Mouse (Mus musculus) adrenal gland (tissue): Measurements from ENCODE around the gene Mrpl52.

Experiments used
- intact Hi-C: fragments of 180-260 bp; cut with DNase I; formaldehyde crosslinking; loops from one replicate; pipeline ENCODE4 v1.15.1; 2025
- long read RNA-seq, 2 experiments: library from polyadenylated mRNA; unstranded; transcript quantifications; one replicate each; pipeline ENCODE4 v2.0.0; 2020; ENCODE audit warnings: borderline replicate concordance in 1 of 2; ENCODE audit not compliant: insufficient replicate concordance in 1 of 2

Gene Mrpl52
- long read RNA-seq, experiment 1, transcript Mrpl52-201 (5 exons, 418 nt), result major isoform, 184 of 201 reads
- long read RNA-seq, experiment 1, transcript Mrpl52-204 (4 exons, 463 nt), result minor isoform, 5 of 201 reads
- long read RNA-seq, experiment 1, partial matches to known transcripts, result 2 of 201 reads
- long read RNA-seq, experiment 1, other reads (novel, unspliced or antisense), result 4 of 201 reads
- long read RNA-seq, experiment 2, transcript Mrpl52-204 (4 exons, 463 nt), result minor isoform, 9 of 218 reads
- long read RNA-seq, experiment 2, transcript Mrpl52-201 (5 exons, 418 nt), result major isoform, 197 of 218 reads
- long read RNA-seq, experiment 2, partial matches to known transcripts, result 6 of 218 reads
- long read RNA-seq, experiment 2, other reads (novel, unspliced or antisense), result 3 of 218 reads

DNA sequence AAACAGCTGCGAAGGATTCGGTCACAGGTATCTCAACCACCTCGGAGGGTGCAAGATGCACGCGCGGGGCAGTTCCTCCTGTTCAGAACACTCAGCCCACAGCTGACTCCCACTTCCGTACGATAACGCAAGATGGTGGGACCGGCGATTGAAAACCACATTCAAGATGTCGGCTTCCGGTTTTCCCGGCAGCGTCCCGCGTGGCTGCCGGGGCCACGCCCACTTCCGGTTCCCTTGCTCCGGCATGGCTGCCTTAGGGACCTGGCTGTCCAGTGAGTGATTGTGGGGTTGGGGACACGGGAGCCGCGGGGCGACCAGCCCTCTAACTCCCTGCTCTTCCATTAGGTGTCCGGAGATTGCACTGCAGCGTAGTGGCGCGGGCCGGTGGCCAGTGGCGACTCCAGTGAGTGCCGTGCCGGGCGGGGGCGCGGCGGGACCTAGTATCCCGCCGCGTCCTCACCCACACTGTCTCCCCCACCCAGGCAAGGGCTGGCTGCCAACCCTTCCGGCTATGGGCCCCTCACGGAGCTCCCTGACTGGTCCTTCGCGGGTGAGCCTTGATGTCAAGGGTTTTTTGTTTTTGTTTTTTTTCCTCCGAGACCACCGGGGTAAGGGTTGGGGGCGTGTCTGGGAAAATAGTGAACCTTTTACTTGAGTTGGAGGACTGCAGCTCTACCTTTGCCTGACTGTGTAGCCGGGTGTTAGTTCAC is at the start of gene Mrpl52:
TSS of gene Mrpl52 (plus strand) at position 221 of the 710 bp plus-strand sequence.
- intact Hi-C loops, result no loop called here

DNA sequence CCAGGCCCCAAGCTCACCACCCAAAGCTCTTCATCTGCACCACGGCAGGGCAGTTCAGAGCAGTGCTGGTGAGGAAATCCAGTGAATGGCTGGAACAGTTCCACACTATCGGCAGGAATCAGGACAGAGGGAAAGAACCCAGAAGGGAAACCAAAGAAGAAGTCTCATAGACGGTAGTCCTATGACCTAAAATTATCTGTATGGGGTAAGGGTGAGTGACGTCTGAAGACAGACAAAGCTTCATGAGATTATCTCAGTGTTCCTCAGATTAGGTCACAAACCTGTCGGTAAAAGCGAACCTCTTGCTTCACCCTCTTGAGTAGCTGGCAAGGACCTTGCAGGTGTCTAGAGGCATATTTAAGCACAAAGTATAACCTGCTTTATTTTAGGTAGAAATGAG is 49.5 kb upstream of the Mrpl52 start:
- intact Hi-C loops, result loop anchor here (5.0 kb wide), 1 partner anchor 35 kb away; no protein-coding TSS in a partner anchor

- intact Hi-C loops, result loop anchor here (5.0 kb wide), 1 partner anchor 33 kb away; no protein-coding TSS in a partner anchor
Measured at GRCm38 (mm10) chr14:54379571-54379970, 47.1 kb upstream of the Mrpl52 start.

DNA sequence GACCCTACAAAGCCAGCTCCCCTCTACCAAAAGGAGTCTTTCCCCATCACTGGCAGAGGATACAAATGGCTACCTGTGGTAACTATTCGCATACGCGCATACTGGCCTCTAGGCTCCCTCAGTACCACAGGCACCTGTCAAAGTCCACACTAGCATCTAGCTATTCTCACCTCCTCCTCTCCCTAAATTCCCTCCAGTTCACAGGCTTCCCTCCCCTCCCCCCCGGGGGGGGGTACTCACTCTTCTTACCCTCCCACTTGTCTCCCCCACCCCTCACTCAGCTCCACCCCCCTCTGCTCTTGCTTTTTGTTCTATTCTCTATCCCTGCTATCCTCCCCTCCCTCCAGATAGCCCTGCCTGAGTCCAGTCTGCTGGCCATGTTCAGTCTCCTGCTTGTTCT is 46.1 kb upstream of the Mrpl52 start:
- intact Hi-C loops, result no loop called here

- intact Hi-C loops, result no loop called here
Measured at GRCm38 (mm10) chr14:54381816-54382215, 44.9 kb upstream of the Mrpl52 start.

- intact Hi-C loops, result no loop called here
Measured at GRCm38 (mm10) chr14:54382641-54383040, 44.1 kb upstream of the Mrpl52 start.

- intact Hi-C loops, result no loop called here
Measured at GRCm38 (mm10) chr14:54383355-54383771, 43.3 kb upstream of the Mrpl52 start.

- intact Hi-C loops, result no loop called here
Measured at GRCm38 (mm10) chr14:54384396-54384795, 42.3 kb upstream of the Mrpl52 start.

DNA sequence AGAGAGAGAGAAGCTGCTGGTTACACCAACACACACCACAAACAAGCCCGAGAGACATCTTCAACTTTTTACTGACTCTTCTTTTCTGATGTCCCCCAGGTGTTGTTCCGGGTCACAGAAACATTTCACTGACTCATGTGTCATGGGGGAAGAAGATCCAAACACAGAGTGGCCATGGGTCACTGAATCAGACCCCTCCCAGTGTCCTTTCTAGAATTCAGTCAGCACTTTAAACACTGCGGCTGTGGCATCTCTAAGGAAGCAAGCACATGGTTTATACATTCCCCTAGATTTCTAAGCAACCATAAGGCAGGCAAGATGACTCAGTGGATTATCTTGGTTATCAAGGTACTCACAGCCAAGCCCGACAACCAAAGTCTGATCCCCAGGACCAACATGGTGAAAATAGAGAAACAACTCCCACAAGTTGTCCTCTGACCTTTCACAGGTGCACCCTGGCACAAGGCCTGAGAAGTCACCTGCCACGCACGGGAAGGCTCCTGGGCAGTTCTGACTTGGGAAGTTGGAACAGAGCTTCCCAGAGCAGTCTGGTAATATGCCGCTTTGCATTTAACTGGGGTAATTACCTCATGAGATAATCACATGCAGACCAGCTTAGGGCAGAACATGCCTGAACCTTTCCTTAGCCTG is 40.6 kb upstream of the Mrpl52 start:
- intact Hi-C loops, result no loop called here

- intact Hi-C loops, result no loop called here
Measured at GRCm38 (mm10) chr14:54387546-54387945, 39.2 kb upstream of the Mrpl52 start.

DNA sequence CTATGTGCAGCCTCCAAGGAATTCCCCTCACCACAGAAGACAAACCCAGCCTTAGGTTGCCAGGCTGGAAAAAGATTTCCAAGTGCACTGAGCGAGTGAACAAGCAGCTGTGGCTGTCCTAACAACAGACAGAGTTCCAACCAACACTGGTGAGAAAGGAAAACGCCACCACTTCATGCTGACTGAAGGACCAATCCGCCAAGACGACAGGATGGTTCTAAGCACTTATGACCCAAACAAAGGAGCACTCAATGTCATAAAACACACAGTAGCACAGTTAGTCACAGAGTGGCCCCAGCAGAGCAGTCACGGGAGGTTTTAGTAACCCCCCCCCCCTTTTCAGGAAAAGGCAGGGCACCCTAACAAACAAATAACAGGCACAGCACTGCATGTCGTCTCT is 35.9 kb upstream of the Mrpl52 start:
- intact Hi-C loops, result no loop called here

DNA sequence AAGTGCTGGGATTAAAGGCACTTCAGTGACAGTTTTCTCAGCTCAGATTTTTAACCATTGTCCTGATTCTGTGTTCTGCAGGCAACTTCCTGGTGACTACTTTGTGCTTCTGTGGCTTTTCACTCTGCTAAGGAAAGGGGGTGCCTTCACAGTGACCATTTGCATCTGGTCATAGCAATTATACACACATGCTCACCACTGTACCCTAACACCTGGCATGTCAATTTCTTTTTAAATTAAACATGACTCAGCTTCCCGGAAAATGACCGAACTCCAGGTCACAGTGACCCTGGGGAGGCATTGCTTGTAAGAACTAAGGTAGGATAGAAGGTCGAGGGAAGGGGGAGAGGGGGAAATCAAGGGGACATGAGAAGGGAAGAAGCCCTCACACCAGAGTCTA is 32.9 kb upstream of the Mrpl52 start:
- intact Hi-C loops, result no loop called here

- intact Hi-C loops, result no loop called here
Measured at GRCm38 (mm10) chr14:54394309-54394708, 32.4 kb upstream of the Mrpl52 start.

DNA sequence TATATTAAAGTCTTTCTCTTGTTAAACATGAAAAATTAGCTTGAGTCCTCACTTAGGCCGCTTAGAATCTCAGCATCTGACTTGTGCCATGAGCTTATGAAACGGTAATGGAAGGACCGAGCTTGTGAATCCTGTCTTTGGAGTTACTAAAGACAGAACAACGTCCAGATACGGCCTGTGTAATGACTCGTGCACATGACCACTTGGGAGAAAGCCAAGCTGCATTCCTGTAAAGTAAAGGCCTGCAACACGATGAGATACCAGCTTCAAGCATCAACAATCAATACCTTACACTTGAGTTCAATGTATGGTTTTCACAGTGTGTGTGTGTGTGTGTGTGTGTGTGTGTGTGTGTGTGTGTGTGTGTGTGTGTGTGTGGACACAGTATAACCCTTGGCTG is 30.0 kb upstream of the Mrpl52 start:
- intact Hi-C loops, result no loop called here

DNA sequence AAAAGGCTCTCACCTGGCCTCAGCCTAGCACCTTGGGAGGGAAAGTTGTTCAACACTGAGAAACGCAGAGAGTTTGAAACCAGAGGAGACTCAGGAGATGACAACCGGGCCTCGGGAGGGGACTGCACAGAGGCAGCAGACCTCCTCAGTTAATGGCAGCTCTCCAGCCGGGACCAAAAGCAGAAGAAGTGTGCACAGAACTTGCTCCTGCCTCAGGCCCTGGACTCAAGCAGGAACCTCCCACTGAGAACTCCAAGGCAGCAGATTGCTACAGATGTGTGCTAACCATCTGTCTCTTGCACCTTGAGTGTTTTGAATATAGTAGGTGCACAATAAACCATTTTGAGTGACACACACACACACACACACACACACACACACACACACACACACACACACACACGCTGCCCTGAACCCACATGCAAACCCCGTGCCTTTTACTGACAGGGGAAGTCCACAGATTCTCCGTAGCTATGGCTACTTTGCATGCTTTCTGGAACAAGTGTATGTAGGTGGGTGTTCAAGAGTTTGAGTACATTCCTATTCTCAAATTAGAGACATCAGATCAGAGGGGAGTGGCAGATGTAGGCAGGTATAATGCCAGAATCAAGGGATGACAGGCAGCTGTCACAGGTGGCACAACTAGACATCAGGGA is 28.7 kb upstream of the Mrpl52 start:
- intact Hi-C loops, result no loop called here

DNA sequence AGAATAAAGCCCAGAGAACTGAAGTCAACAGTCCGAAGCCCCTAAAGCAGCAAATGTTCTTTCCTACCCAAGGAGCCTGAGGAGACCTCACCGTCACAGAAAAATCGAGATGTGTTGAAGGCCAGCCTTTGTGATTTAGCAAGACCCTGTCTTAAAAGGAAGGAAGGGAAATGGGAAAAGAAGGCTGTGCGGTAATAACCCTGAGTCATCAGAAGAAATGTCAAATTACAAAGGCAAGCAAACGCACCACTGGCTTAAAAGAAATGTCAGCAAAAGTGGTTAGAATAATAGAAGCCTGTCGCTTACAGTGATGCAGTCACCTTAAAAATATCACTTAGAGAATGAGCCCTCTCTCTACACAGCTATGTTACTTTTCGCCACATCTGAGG is 28.2 kb upstream of the Mrpl52 start:
- intact Hi-C loops, result no loop called here

DNA sequence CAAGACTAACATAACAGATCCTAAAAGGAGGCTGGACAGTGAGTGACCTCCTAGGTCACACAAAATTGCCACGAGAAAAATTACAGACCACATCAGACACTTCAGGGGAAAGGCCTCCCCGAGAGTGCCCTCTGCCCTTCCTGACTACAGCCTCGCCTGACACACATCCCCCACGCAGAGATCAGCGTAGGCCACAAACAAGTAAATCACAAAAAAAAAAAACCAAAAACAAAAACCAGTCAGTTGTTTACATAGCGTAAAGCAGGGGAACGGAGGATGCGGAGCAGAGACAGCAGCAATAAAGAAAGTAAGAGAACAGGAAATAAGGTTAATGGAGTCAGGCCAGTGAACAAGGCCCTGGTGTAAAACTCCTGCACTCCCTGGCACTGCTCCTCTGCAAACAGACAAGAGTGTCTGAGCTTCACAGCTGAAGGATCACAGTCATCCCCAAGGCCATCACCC is 27.8 kb upstream of the Mrpl52 start:
- intact Hi-C loops, result no loop called here

DNA sequence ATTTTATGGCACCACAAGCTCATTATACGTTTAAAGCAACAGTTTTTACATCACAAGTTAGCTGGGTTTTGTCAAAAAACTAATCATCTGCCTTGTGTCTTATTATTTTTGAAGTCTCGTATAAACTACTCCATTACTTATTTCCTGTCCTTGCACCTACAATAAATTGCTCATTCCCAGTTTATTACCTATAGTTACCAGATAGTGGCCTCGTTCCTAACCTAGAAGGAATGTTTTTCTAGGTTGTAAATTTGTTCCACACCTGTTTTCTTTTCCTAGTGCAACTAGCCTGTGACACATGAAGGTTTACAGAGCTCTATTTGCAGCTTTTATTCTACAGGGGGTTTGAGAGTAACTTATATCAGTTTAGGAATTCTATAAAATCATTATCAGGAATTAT is 25.0 kb upstream of the Mrpl52 start:
- intact Hi-C loops, result no loop called here

GRCm38 (mm10) chr14:54408336-54409056 is 18.2 kb upstream of the Mrpl52 start:
- intact Hi-C loops, result no loop called here

- intact Hi-C loops, result no loop called here
Measured at GRCm38 (mm10) chr14:54409057-54409645, 17.6 kb upstream of the Mrpl52 start.
